Mouse (Mus musculus): ENCODE results near the gene Gabrb1.
"Not testable (repeated sequence)": the region's sequence is repeated elsewhere in the genome, so short reads cannot be mapped to it uniquely, and the experiment has no call there.

The Gabrb1 gene

DNA sequence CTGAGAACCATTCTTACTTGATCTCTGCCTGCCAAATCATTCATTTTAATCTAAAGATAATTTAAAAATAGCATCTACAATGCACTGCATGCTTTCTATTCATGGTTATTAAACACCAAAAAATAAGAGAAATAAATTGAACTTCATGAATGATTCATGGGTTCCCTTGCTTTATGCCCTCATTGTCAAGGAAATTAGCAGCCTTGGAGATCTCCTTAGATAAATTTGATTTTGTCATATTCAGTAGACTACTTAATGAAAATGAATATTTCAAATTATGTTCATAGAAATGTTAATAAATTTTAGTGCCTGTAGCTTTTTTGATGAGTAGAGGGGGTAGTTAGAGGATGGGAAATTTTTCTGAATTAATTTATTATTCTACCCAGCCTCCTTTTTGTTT is 379.0 kb downstream of the Gabrb1 start:
- DNase-seq (ENCODE audit: low read depth, low spot score), result no peak

DNA sequence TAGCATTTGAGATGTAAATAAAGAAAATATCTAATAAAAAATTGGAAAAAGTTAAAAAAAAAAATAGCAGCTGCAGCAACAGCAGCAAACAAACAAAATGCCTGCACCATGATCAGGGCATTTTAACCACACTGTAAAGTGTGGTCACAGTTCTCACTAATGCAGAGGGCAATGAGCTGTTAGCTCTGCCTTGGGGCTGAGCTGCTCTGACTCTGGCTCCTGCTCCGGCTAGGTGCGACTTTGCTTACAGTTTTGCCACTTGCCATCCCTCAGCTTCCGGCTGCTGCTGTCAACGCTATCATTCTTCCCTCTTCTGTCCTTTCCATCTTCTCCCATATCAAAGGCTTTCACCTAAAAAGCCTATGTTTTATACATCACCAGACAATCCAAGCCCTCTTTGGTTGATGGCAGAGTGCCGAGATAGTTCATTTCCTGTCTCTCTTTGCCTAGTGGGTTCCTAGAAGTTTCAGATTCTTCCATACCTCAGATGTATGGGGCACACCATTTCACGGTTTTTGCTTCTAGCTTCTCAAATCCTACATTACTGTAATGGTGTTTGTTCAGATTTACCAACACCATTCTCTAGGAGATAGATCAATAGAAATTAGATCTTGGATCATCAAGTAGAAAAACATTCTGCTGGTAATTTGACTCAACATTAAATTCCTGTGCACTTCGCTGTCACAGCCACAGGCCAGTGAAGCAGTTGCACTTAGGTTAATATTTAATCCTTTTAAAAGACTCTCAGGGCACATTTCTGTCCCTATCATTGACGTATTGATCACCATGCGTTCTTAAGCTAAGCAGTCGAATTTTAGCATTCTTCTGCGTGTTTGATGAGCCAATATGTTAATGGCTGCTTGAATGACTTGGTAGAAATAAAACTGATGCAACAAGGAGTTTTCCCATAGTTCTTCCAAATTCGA is 385.6 kb downstream of the Gabrb1 start:
- no peak for DNase-seq (ENCODE audit: low read depth, low spot score)

DNA sequence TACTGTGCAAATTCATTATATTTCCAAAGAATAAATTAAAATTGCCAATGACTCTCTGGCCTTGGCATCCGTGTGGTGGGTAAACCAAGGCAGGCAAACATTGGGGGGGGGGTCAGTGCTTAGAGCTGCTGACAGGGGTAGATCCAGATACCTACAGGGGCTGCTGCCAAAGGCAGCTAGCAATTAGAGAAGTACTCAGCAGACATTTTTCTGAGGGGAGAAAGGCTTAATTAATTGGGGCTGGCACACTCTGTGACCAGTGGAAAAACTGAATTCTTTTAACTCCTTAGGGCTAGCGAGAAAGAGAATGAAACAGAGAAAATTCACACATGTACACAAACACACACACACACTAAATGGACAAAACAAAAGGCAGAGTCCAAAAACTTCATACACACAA is 388.3 kb downstream of the Gabrb1 start:
- no peak for DNase-seq (ENCODE audit: low read depth, low spot score)

DNA sequence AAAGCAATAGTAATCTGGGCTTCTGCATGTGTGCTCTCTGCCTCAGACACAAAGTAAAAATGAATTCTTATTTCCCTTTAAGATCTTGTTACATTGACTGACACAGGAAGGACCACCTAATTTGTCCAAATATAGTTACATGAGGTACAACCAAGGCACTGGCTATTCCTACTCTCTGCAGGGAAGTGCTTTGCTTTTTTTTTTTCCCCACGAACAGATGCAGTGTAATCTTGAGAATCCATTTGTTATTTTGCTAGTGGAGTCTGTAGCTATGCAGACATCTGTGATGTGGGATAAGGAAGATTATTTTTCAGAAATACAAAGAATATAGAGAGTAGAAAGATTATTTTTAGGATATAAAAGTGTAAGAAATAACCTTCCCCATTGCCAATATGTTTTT is 406.2 kb downstream of the Gabrb1 start:
- no peak for DNase-seq (ENCODE audit: low read depth, low spot score)

DNA sequence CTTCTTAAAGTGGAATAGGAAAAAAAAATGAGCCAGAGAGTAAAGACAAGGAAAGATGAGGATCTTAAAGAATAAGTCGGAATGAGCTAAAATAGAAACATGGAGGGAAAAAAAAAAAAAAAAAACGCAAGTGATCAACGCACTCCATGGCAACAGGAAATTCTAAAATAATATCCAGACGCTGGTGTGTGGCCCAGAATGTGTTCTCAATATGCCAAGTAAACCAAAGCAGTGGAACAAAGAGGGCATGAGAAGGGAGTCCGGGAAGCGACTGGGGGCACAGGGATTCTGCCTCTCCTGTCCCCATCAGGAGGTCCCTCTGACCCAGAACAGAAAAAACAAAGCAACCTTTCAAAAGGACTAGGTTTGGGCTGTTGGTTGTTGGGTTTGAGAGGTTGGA is 410.9 kb downstream of the Gabrb1 start:
- no peak for DNase-seq (ENCODE audit: low read depth, low spot score)

DNA sequence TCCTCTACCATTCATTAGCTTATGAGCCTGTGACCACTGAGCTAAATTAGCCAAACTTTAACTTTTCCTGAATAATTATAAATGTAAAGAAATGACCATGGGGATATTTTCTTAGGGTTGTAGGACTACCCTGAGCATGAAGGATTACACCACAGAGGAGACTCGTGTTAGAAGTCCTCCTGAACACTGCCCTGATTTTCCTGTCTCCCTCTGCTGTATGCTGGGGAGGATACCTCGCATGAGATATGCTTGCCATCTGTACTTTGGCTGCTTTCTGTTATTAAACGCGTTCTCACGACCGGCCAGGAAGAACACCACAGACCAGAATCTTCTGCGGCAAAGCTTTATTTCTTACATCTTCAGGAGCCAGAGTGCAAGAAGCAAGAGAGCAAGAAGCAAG is 411.5 kb downstream of the Gabrb1 start:
- not testable (repeated sequence) for DNase-seq (ENCODE audit: low read depth, low spot score)

DNA sequence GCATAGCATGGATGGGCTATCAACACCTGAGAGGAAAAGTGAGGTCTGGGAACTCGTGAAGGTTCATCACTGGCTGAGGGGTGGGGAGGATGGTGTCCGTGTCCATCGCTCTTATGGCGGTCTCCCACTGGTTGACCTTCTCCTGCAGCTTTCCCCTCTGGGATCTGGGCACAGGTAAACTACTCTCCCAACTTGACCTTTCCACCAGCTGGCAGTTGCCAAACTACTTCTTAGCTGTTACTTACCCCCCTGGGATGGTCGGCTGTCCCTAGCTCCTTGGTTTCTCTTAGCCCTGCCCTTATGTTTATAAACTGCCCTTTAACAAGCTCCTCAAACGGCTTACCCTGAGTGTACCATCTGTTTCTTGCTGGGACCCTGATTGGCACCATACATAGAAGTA is 418.9 kb downstream of the Gabrb1 start:
- DNase-seq (ENCODE audit: low read depth, low spot score), result no peak

DNA sequence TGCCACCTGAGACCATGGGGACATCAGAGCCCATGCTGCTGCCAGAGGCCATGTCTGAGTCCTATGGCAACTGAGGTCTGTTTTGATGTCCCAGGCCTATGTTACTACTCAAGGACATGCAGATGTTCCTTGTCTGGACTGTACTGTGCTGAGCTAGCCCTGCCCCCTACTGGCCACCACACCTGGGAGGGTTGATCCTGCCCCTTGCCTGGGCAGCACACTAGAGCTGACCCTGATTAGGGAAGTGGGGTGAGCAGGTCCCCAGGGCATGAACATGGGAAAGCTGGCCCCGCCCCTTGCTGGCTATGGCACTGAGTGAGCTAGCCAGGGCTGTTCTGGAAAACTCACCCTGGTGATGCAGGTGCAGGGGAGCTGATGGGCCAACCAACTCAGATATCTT is 428.6 kb downstream of the Gabrb1 start:
- DNase-seq (ENCODE audit: low read depth, low spot score), result no peak

DNA sequence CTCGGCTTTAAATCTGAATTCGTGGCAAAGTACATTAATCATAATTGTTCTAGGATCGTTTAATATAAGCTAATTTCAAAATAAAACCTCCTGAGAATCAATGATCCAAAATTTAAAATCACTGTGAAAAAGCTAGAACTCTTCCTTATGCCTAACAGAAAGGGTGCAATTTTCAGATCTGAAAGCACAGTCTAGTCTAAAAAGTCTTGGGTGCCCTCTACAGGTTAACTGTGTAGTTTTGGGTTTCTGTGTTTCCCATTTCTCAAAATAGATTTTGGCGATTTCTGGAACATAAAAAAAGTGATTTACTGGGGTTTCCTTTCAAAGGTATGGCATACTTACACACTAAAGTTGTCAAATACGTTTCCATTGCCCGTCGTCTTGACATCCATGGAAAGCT is 436.7 kb downstream of the Gabrb1 start:
- peak; percentile 16 for DNase-seq (ENCODE audit: low read depth, low spot score)

DNA sequence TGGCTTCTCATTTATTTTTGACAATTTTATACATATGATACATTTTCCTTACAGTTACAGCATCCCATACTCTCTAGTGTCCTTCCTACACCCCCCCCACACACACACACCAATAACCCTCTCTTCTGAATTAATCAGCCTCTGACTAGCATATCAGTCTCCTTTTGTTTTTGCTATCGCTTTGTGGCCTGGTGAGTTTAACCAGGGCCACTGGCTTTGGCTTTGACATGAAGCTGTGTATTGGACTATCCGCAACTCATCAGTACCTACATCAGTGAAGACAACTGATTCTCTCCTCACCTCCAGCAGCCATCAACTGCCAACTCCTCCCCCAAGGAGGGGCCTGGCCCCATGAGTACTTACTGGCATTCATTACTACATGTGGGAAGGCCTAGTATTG is 437.1 kb downstream of the Gabrb1 start:
- no peak for DNase-seq (ENCODE audit: low read depth, low spot score)

DNA sequence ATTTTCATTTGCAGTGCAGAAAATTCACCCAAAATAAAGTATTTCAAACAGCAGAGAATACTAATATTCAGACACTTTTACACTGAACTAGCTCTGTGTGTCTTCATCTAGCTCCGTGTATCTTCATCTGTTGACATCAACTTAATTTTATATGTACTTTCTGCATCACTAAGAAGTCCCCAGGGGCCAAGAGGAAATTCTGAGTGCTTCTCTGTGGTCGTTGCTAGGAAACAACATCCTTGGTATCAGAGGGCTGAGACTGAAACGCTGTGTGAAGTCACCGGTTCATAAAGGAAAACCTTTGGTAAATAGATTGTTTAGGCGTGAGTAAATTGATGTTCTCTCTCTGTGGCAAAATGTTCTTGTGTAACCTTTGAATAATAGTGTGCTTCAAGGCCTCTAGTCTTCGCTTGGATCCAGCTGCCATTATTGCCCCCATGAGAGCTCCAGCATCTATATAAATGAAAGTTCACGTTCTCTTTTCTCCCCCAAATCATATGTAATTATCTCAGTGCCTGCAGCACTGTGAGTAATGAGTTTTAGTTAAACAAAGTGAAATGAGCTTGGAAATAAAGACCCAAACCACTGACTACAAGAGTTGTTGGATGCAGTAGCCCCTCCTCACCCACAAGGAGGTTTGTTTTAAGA is 446.5 kb downstream of the Gabrb1 start:
- DNase-seq (ENCODE audit: low read depth, low spot score), result no peak

DNA sequence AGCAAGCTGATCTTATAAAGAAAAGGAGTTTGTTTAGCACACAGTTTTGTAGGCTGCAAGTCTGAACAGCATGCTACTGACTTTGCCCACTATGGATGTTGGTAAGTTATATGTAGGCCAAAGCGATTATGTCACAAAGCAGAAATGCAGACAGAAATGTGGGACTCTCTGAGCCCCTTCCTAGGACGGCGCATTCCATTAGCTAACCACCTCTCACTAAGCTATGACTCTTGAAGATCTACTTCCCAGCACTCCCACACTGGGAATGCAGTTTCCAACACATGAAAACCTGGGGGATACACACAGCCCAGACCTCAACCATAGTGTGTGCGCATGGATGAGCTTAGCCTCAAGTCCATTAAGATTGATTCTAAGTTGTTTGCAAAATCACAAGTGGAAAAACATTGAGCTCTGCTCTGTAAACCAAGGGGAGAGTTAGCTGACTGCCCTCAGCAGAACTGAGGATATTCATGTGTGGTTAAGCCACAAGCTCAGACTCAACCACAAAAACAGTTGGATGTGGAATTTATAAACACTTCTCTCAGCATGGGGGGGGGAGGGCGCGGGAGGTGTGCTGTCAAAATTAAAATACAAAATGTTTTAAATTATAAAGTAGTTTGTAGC is 464.6 kb downstream of the Gabrb1 start:
- DNase-seq (ENCODE audit: low read depth, low spot score), result no peak

DNA sequence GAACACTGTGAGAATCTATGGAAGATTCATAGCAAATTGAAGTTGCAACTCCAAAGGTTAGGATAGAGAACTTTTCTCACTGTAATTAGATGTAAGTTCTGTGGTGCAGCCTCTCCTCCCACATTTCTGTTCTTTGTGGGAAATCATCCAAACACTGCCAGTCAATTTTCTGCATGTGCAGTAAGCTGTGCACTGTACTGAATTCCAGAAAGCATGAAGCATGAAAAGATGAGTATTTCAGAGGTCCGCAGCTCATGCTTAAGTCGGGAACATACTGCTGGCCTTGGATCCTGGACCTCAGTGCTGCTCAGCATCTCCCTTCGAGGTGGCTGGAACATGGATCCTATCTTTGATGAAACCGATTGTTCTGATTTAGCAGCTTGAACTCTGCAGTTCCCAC is 468.8 kb downstream of the Gabrb1 start:
- no peak for DNase-seq (ENCODE audit: low read depth, low spot score)

DNA sequence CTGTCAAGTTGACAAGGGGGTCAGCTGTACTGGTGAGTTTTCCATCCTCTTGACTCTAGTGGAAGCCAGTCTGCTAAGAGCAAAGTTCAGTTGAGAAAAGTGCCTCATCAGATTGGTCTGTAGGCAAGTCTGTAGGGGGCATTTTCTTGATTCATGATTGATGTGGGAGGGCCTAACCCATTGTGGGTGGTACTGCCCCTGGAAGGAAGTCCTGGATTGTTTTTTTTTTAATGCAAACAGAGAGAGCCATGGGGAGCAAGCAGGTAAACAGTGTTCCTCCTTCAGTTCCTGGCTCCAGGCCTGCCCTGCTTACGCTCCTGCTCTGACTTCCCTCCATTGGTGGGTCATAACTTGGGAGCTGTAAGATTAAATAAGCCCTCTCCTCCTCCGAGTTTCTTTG is 476.0 kb downstream of the Gabrb1 start:
- no peak for DNase-seq (ENCODE audit: low read depth, low spot score)

DNA sequence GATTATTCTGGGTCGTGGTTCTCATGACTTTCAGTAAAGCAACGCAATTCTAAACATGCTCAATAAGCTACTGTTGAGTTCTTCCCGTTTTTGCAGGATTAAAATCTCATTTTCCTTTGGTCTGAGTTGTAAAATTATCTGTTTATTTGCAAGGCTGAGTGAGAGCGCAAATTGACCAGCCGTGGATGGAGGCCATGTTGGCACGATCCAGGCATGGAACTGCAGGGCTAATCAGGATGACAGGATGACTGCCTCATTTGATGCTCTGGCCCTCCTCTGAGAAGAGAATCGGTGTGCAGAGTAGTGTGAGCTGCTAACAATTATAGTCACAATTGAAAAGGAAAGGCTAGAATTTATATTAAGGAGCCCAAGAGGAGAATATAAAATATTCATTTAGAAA is 480.3 kb downstream of the Gabrb1 start:
- no peak for DNase-seq (ENCODE audit: low read depth, low spot score)

DNA sequence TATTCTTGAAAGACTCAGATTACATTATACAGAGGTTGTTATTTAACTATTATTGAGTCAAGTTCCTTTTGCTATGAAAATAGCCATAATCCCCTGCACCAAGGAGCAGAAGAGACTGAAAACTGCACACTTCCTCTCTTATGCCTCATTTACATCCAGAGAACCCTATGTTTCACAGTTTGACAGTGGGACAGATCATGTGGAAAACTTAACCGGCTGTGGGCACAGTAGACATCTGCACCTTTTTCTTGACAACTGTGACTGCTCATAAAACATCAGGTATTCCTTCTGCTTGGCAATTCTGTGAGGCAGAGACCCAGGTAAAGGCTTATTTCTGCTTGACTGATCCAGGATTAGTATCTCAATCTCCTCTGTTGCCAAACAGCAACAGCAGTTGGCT is 481.7 kb downstream of the Gabrb1 start:
- DNase-seq (ENCODE audit: low read depth, low spot score), result no peak

DNA sequence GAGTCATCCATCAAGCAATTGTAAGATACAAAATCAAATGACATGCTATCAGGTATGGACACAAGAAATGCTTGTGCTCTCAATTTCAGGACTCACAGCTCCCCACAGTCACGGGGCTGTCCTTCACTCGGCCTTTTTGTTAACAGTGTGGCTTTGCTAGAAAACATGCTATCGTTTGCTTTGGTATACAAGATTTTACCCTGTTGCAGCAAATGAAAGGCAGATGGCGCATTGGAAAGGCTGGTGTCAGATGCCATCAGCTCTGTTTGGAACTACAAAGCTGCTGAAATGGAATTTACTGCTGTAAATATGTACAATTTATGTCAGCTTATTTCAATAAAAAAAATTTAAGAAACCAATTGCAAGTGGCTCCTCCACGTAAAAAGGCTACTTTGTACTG is 490.8 kb downstream of the Gabrb1 start:
- DNase-seq (ENCODE audit: low read depth, low spot score), result no peak

DNA sequence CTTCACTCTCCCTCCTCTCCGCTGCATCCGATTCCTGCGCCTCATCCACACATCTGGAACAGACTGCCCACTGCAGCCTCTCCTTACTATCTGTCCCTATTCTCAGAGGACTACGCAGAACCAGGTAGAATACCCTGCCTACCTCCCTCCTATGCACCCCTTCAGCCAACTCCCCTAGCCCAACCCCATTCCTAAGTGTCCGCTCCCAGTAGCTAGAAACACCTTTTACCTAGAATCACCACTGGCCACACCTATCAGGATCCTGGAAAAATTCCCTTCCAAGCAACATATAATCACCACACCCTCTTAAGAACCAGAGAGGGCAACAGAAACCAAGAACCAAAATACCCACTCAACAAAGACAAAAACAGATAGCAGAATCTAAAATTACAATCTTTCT is 493.0 kb downstream of the Gabrb1 start:
- no peak for DNase-seq (ENCODE audit: low read depth, low spot score)

DNA sequence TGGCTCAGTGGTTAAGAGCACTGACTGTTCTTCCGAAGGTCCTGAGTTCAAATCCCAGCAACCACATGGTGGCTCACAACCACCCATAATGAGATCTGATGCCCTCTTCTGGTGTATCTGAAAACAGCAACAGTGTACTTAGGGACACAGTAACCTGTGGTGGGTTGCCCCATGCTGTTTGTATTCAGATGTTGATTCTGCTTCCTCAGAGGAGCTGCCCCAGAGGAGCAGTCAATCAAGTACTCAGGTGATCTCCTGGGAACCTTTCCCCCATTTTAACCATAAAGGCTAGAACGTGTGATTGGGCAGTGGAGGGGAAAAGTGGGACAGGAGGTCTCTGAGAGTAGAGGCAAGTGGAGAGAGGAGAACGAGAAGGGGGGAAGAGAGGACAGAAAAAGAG is 497.8 kb downstream of the Gabrb1 start:
- DNase-seq (ENCODE audit: low read depth, low spot score), result not testable (repeated sequence)

DNA sequence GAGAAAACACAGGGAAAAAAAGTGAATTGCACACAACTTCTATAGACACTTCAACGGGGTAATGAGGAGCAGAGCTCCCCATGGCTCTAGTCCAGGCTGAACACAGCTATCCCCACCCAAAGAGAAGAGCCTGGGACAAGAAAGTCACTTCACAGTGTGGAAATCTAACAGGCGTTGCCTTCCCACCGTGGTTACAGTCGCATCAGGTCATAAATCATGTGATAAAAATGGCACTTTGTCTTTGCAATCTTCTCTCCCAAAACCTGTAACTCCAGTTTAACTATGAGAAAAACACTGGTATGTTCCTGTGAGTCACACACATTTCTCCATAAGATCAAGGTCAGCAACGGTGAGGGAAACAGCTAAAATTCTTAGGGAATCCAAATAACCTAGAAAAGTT is 498.7 kb downstream of the Gabrb1 start:
- DNase-seq (ENCODE audit: low read depth, low spot score), result no peak

DNA sequence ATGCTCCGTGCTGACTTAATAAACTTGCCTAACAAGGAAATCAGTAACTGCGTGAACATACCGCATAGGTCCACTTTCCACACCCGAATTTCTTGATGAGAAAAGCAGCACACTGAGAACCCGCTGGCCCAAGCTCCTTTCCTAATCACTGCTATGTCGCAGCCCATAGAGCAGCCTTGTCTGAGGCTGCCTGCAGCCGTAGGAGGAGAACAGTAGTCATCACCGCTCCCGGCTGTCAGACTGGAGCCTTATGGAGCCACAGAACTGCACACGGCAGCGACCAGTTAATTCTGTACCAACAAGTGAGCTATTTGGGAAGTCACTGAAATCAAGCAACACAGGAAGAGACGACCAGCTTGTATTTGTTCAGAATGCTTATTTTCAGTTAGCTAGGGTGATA is 500.8 kb downstream of the Gabrb1 start:
- DNase-seq (ENCODE audit: low read depth, low spot score), result no peak

DNA sequence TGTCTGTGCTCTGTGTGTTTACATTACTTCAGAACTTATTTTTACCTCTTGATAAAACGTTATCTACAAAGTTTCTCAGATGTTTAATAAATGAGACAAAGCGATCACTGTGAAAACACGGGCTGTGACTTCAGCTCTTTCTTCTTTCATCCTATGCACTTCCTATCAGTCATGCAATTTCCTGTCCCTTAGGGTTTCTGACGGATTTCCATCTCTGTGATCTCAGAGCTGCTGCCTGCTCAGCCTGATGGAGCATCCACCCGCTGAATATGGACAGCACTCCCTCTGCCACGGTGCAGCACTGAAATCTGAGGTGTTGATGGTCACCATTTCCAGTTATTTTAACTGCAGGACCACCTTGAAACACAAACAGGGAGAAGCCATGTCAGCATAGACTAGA is 501.6 kb downstream of the Gabrb1 start:
- DNase-seq (ENCODE audit: low read depth, low spot score), result no peak
